Mouse (Mus musculus): Measurements from ENCODE around the gene Zbtb25. TPM values are rescaled to one million over a fixed set of nuclear protein-coding genes. Genes with fewer than 3 reads are reported as not detected.
A peak's percentile ranks its signal among the peaks of the same experiment; 100 is the strongest.

Gene Zbtb25
- polyA plus RNA-seq, 1 experiment from 2014 or later: 4.3 TPM

- Histone ChIP-seq H3K4me1 (replicated peaks; ENCODE audit: control insufficient read depth, insufficient read depth, low read length) (no peaks in the 10 kb centered on the region), H3K27ac (ENCODE audit: low read depth, low read length) (no peak overlapping the region), H3K4me3 (ENCODE audit: low read depth, low read length) (no peak overlapping the region), H3K9ac (ENCODE audit: low read depth, low read length) (no peak overlapping the region), H3K4me2 (replicated peaks; ENCODE audit: low read depth) (no peak overlapping the region), H3K36me3 (ENCODE audit: control insufficient read depth, insufficient read depth) (no peaks in the 10 kb centered on the region), H3K27me3 (replicated peaks; ENCODE audit: control insufficient read depth, insufficient read depth, low read length) (no peaks in the 10 kb centered on the region), H3K9me3 (ENCODE audit: control insufficient read depth) (no peaks in the 10 kb centered on the region)
- WGBS: 66% methylated on average over 9 of the region's 9 CpGs
- no peak for TF ChIP-seq CTCF (IDR thresholded peaks at IDR 0.05; ENCODE audit: low read depth)
- ATAC-seq: no peak
Measured at GRCm38 (mm10) chr12:76361405-76362302, 7.7 kb downstream of the Zbtb25 start.

DNA sequence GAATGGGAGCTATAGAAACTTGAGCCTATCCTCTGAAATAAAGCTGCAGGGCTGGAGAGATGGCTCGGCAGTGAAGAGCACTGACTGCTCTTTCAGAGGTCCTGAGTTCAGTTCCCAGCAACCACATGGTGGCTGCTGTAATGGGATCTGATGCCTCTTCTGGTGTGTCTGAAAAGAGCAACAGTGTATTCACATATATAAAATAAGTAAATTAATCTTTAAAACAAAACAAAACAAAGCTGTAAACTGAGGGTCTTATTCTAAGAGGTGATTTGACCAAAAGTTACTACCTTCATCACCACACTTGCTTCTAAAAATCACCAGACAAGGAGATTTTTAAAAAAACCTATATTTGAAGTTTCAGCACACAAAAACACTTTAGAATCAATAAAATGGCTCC is 8.5 kb downstream of the Zbtb25 start:
- WGBS: 95% methylated on average over 1 of the region's 1 CpGs

GRCm38 (mm10) chr12:76349680-76350220 is 19.7 kb downstream of the Zbtb25 start:
- H3K9ac ChIP-seq (ENCODE audit: low read depth, low read length): no peak overlapping the region
- no peaks in the 10 kb centered on the region for H3K27me3 ChIP-seq (replicated peaks; ENCODE audit: control insufficient read depth, insufficient read depth, low read length)
- 83% methylated on average over 8 of the region's 8 CpGs for WGBS
- ATAC-seq: no peak
- H3K4me1 ChIP-seq (replicated peaks; ENCODE audit: control insufficient read depth, insufficient read depth, low read length): no peaks in the 10 kb centered on the region
- no peak overlapping the region for H3K27ac ChIP-seq (ENCODE audit: low read depth, low read length)
- no peak for TF ChIP-seq CTCF (IDR thresholded peaks at IDR 0.05; ENCODE audit: low read depth)
- H3K4me3 ChIP-seq (ENCODE audit: low read depth, low read length): no peak overlapping the region
- peaks cover 21% of the 10 kb centered on the region; the same call in 1 of the 2 replicates for H3K36me3 ChIP-seq (ENCODE audit: control insufficient read depth, insufficient read depth)
- H3K4me2 ChIP-seq (replicated peaks; ENCODE audit: low read depth): no peak overlapping the region
- no peaks in the 10 kb centered on the region for H3K9me3 ChIP-seq (ENCODE audit: control insufficient read depth)

More for the DNA sequence above, 8.5 kb downstream of the Zbtb25 start:
- Histone ChIP-seq H3K36me3 (ENCODE audit: control insufficient read depth, insufficient read depth) (no peaks in the 10 kb centered on the region), H3K4me1 (replicated peaks; ENCODE audit: control insufficient read depth, insufficient read depth, low read length) (no peaks in the 10 kb centered on the region), H3K9ac (ENCODE audit: low read depth, low read length) (no peak overlapping the region), H3K27me3 (replicated peaks; ENCODE audit: control insufficient read depth, insufficient read depth, low read length) (no peaks in the 10 kb centered on the region), H3K4me3 (ENCODE audit: low read depth, low read length) (no peak overlapping the region), H3K4me2 (replicated peaks; ENCODE audit: low read depth) (no peak overlapping the region), H3K27ac (ENCODE audit: low read depth, low read length) (no peak overlapping the region), H3K9me3 (ENCODE audit: control insufficient read depth) (no peaks in the 10 kb centered on the region)
- no peak for TF ChIP-seq CTCF (IDR thresholded peaks at IDR 0.05; ENCODE audit: low read depth)
- ATAC-seq: no peak

GRCm38 (mm10) chr12:76345759-76346455 is 23.5 kb downstream of the Zbtb25 start:
- Histone ChIP-seq H3K9ac (ENCODE audit: low read depth, low read length) (no peak overlapping the region), H3K27ac (ENCODE audit: low read depth, low read length) (no peak overlapping the region), H3K9me3 (ENCODE audit: control insufficient read depth) (no peaks in the 10 kb centered on the region), H3K36me3 (ENCODE audit: control insufficient read depth, insufficient read depth) (peaks cover 21% of the 10 kb centered on the region; the same call in 1 of the 2 replicates), H3K27me3 (replicated peaks; ENCODE audit: control insufficient read depth, insufficient read depth, low read length) (no peaks in the 10 kb centered on the region), H3K4me1 (replicated peaks; ENCODE audit: control insufficient read depth, insufficient read depth, low read length) (no peaks in the 10 kb centered on the region), H3K4me2 (replicated peaks; ENCODE audit: low read depth) (no peak overlapping the region), H3K4me3 (ENCODE audit: low read depth, low read length) (no peak overlapping the region)
- TF ChIP-seq CTCF (IDR thresholded peaks at IDR 0.05; ENCODE audit: low read depth): peak; percentile 65
- no peak for ATAC-seq
- WGBS: 79% methylated on average over 6 of the region's 6 CpGs

DNA sequence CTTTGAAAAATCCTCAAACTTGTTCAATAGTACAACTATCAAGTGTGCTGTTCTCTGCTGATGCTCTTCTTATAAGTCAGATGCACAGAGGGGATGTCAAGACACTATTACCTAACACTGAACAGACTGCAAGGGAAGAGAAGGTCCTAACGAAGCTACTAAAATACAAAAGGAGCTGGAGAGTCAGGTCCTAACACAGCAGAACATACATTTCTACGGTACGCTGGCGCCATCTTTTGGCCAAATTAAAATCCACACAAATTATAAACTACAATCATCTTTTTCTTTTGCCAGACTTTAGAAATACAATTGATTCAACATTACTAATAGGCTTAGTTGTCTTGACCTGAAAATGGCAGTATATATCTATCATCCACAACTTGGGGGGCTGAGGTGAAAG is 28.3 kb downstream of the Zbtb25 start:
- Histone ChIP-seq H3K4me1 (replicated peaks; ENCODE audit: control insufficient read depth, insufficient read depth, low read length) (no peaks in the 10 kb centered on the region), H3K36me3 (ENCODE audit: control insufficient read depth, insufficient read depth) (no peaks in the 10 kb centered on the region)
- ATAC-seq: no peak

More for the DNA sequence above, 28.3 kb downstream of the Zbtb25 start:
- Histone ChIP-seq H3K27me3 (replicated peaks; ENCODE audit: control insufficient read depth, insufficient read depth, low read length) (no peaks in the 10 kb centered on the region), H3K27ac (ENCODE audit: low read depth, low read length) (no peak overlapping the region), H3K4me2 (replicated peaks; ENCODE audit: low read depth) (no peak overlapping the region), H3K9ac (ENCODE audit: low read depth, low read length) (no peak overlapping the region), H3K9me3 (ENCODE audit: control insufficient read depth) (no peaks in the 10 kb centered on the region), H3K4me3 (ENCODE audit: low read depth, low read length) (no peak overlapping the region)
- TF ChIP-seq CTCF (IDR thresholded peaks at IDR 0.05; ENCODE audit: low read depth): peak; percentile 89
- 7% methylated on average over 4 of the region's 4 CpGs for WGBS
